Mouse (Mus musculus) bone marrow, adult 2 months (tissue): Measurements from ENCODE around the gene Ffar4. TPM values are rescaled to one million over a fixed set of nuclear protein-coding genes. Genes with fewer than 3 reads are reported as not detected.

Experiments used
- H3K27ac ChIP-seq: fragments of 200-500 bp; 2 replicates; pipeline ENCODE4 v1.5.1; 2012; ENCODE audit warnings: low read depth, mild to moderate bottlenecking, control low read depth, inconsistent platforms, low read length; ENCODE audit not compliant: control insufficient read depth, poor library complexity, insufficient read depth
- H3K4me1 ChIP-seq: fragments of 200-500 bp; 2 replicates; pipeline ENCODE4 v1.6.1; 2011; ENCODE audit warnings: low read length; ENCODE audit not compliant: control insufficient read depth, insufficient read depth
- H3K4me3 ChIP-seq: fragments of 200-500 bp; replicated peaks from 2 replicates; pipeline ENCODE3; 2011; ENCODE audit warnings: mild to moderate bottlenecking, low read depth, low read length, control low read depth; ENCODE audit not compliant: control insufficient read depth
- CTCF ChIP-seq: fragments of 200-500 bp; IDR thresholded peaks from 2 replicates; pipeline ENCODE4 v1.5.1; 2011; ENCODE audit warnings: low read length, control low read depth; ENCODE audit not compliant: control insufficient read depth, insufficient read depth
- POLR2A ChIP-seq: fragments of 200-500 bp; IDR thresholded peaks from 2 replicates; pipeline ENCODE4 v1.6.1; 2011; ENCODE audit warnings: low read depth, mild to moderate bottlenecking, control low read depth, low read length, borderline replicate concordance; ENCODE audit not compliant: control insufficient read depth
- WGBS: fragments of 180-500 bp; shearing (Covaris S2); methylation state at CpG from one replicate; pipeline ENCODE4 v1.1.7; 2018; 5-methylcytosine and 5-hydroxymethylcytosine counted together
- polyA plus RNA-seq: library from polyadenylated mRNA; stranded (reverse); fragments of >200 nt; gene quantifications from 2 replicates; pipeline ENCODE4 v1.2.4, GENCODE M21; 2011; ENCODE audit warnings: low replicate concordance; ENCODE audit not compliant: missing spikeins, insufficient read depth, insufficient read length

Gene Ffar4
- polyA plus RNA-seq, 1 experiment, result not detected

GRCm38 (mm10) chr19:38056931-38057330 is 39.9 kb upstream of the Ffar4 start:
- Histone ChIP-seq H3K4me1 (no peaks in the 10 kb centered on the region), H3K4me3 (no peak overlapping the region), H3K27ac (no peak overlapping the region)
- TF ChIP-seq POLR2A (no peak), CTCF (no peak)
- WGBS, result 79% methylated on average over 8 of the region's 8 CpGs

- Histone ChIP-seq H3K4me1 (no peaks in the 10 kb centered on the region), H3K27ac (no peak overlapping the region), H3K4me3 (no peak overlapping the region)
- 85% methylated on average over 3 of the region's 3 CpGs for WGBS
- no peak for TF ChIP-seq CTCF
- no peak for TF ChIP-seq POLR2A
Observed at GRCm38 (mm10) chr19:38063201-38063600, 33.7 kb upstream of the Ffar4 start.

- TF ChIP-seq CTCF (no peak), POLR2A (no peak)
- Histone ChIP-seq H3K4me3 (no peak overlapping the region), H3K27ac (no peak overlapping the region), H3K4me1 (no peaks in the 10 kb centered on the region)
- 87% methylated on average over 1 of the region's 1 CpGs for WGBS
Observed at GRCm38 (mm10) chr19:38064051-38064450, 32.8 kb upstream of the Ffar4 start.

GRCm38 (mm10) chr19:38073226-38073625 is 23.6 kb upstream of the Ffar4 start:
- no peak overlapping the region for H3K4me3 ChIP-seq
- H3K4me1 ChIP-seq, result no peaks in the 10 kb centered on the region
- WGBS, result 86% methylated on average over 5 of the region's 5 CpGs
- TF ChIP-seq POLR2A, result no peak
- TF ChIP-seq CTCF, result no peak
- H3K27ac ChIP-seq, result no peak overlapping the region

- no peak overlapping the region for H3K27ac ChIP-seq
- WGBS, result 82% methylated on average over 11 of the region's 11 CpGs
- no peak for TF ChIP-seq CTCF
- TF ChIP-seq POLR2A, result no peak
- H3K4me1 ChIP-seq, result no peaks in the 10 kb centered on the region
- no peak overlapping the region for H3K4me3 ChIP-seq
Observed at GRCm38 (mm10) chr19:38075051-38075450, 21.8 kb upstream of the Ffar4 start.

- Histone ChIP-seq H3K4me3 (no peak overlapping the region), H3K27ac (no peak overlapping the region), H3K4me1 (no peaks in the 10 kb centered on the region)
- TF ChIP-seq CTCF (no peak), POLR2A (no peak)
- WGBS, result 67% methylated on average over 2 of the region's 2 CpGs
Observed at GRCm38 (mm10) chr19:38076251-38076650, 20.6 kb upstream of the Ffar4 start.

GRCm38 (mm10) chr19:38077851-38078540 is 18.9 kb upstream of the Ffar4 start:
- no peak overlapping the region for H3K4me3 ChIP-seq
- no peaks in the 10 kb centered on the region for H3K4me1 ChIP-seq
- TF ChIP-seq POLR2A (no peak), CTCF (no peak)
- WGBS, result 77% methylated on average over 3 of the region's 3 CpGs
- H3K27ac ChIP-seq, result no peak overlapping the region

- no peaks in the 10 kb centered on the region for H3K4me1 ChIP-seq
- H3K27ac ChIP-seq, result no peak overlapping the region
- TF ChIP-seq CTCF (no peak), POLR2A (no peak)
- 68% methylated on average over 3 of the region's 3 CpGs for WGBS
- no peak overlapping the region for H3K4me3 ChIP-seq
Observed at GRCm38 (mm10) chr19:38081361-38081760, 15.5 kb upstream of the Ffar4 start.

GRCm38 (mm10) chr19:38082931-38083525 is 13.8 kb upstream of the Ffar4 start:
- Histone ChIP-seq H3K4me1 (no peaks in the 10 kb centered on the region), H3K27ac (no peak overlapping the region), H3K4me3 (no peak overlapping the region)
- 58% methylated on average over 5 of the region's 5 CpGs for WGBS
- no peak for TF ChIP-seq CTCF
- TF ChIP-seq POLR2A, result no peak
